Mouse (Mus musculus) cerebellum, postnatal 4 days (tissue): ENCODE data around the gene Tubgcp4.

Experiments used
- DNase-seq, 2 experiments: peaks; one replicate each; pipeline ENCODE4 v3.0.0; 2022; ENCODE audit warnings: low spot score in 2 of 2, mixed read lengths in 1 of 2

Gene Tubgcp4

DNA sequence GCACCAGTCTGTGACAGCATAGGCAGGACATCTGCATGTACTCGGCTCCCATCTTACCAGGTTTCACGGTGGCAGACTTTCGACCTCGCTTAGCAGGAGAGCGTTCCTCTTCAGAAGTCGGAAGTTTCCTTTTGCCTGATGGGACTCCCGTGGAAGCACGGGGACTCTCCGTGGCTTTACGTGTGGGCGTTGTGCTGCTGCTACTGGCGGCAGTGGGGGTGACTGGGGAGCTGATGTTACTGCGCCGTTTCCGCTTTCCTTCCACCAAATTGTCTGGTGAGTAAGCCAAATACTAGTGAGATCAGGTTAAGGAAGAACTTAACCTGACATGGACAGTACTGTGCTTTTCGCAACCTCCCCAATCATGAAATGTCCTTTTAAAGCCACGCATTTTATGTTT lies 33.8 kb downstream of the Tubgcp4 start:
- no peak for DNase-seq

DNA sequence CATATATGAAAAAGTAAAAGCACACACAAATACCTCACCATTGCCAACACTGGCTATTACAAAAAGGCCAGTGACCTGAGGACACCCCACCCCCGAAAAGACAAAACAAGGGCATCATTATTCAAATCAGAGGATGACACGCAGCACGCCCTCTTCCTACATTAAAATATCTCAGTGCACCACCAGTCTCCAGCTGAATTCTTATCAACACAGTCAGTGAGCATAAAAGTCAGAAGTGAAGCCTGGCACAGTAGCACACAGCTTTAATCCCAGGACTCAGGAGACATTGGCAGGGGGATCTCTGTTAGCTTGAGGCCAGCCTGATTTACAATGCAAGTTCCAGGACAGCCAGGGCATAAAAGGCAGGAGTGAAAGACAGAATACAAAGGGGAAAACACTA lies 36.1 kb downstream of the Tubgcp4 start:
- no peak for DNase-seq

DNA sequence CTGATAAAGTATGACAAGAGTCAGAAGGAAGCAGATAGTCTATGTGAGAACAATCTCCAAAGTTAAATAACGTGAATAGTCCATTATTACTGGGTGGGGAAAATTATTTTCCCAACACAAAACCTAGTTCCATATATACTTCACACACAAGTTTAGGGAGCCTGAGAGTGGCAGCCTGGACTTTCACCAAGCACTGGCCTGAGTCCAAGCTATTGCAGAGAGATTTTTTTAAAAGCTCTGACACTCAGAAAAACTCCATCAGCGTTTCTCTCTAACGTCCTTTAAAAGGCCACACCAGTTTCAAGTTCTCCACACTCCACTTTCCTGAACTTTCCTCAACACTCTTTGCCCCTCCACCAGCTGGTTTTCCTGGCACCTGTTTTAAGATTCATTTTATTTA lies 44.0 kb downstream of the Tubgcp4 start:
- DNase-seq = no peak

DNA sequence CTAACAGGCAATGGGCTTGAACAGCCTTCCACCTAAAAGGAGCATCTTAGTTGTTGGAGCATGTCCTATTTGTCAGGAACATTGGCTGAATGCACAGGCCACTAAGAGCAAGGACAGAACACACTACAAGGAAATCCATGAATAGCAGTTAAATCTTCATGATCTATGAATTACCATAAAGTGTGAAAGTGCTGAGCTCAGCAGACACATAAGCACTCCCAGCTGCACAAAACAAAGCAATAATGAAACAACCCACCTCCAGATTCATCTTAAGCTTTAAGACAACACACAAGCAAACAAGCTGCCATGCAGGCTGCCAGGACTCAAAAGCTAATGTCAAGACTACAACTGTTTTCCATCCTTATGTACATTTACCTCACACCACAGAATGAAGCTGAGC lies 48.7 kb downstream of the Tubgcp4 start:
- DNase-seq = no peak

DNA sequence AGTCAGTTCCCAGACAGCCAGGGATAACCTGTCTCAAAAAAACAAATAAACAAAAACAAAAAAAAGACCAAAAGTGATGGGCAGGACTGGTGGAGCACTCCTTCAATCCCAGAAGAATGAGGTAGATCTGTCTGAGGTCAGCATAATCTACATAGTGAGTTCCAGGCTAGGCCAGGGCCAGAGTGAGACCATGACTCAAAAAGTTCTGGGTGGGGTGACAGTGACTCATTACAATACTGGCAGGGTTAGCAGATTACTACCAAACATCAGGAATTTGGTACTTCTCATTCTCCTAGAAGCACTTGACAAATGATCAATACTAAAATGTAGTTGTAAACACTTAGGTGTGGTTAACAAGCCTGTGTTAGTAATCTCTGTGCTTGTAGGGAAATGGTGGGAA lies 49.5 kb downstream of the Tubgcp4 start:
- DNase-seq = no peak

DNA sequence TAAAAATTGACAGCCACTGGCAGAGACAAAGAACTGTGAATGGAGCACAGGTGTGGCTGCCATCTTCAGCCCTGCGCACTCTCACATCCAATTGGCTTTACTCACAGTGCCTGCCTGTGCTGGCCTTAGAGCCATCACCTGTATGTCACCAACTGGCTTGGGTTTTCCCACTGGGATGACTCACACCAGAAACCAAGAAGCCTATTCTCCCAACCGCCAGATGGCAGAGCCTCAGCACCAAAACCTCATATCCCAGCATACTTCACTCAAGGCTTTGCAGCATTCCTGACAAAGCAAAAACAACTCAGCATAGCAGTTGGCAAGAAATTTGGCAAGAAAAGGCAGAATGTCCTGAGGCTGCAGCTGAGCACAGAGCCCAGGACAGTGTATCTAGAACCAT lies 52.6 kb downstream of the Tubgcp4 start:
- DNase-seq = no peak

DNA sequence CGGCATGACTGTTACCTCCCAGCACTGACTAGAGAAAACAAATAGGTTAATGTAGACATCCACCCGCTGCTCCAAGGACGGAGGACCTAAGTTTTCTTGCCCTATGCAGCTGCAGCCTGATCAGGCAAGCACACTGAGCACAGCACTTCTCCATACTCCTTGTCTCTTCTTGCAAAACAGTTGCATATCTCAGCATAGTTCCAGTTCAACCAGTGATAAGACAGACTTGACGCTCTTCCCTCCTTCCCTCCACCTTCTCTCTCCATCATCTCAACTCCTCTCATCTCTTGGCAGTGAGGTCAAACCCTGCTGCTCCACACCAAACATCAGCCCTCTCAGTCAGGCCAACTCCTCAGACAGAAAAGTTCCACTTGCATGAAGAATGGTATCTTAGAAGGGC lies 57.7 kb downstream of the Tubgcp4 start:
- DNase-seq = no peak

DNA sequence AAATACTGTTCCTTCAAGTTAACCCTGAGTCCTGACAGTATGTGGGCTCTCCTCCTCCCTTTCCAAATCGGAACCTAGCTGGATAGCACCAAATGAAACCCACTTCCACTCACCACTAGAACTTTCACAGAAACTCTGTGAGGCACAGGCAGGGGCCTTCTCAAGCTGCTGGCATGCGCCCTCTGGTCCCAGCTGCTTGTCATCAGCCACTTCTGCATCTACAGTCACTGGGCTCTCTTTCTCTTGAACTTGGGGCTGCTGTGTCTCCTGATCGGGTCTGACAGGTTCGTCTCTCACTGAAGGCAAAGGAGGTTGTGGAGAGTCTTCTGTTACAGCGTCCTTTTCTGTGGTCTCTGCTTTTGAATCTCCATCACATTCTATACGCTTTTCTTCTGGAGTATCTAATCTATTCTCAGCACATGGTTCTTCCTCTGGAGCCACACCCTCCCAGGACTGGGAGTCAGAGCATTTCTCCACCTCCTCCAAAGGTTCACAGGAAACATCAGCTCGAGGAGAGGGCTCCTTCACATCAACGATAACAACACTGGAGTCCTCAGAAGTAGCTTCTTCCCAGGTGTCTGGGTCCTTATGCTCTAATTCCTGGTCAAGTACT lies 65.1 kb downstream of the Tubgcp4 start:
- no peak for DNase-seq

DNA sequence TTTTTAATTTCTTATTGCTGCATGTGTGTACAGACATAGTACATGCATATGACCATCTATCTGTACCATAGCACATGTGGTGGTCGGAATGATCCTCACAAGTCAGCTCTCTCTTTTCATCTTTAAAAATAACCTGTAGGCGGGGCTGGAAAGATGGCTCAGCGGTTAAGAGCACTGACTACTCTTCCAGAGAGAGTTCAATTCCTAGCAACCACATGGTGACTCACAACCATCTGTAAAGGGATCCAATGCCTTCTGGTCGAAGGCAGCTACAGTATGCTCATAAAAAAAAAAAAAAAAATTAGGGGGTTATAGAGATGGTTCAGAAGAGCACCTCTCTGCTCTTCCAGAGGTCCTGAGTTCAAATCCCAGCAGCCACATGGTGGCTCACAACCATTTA lies 69.0 kb downstream of the Tubgcp4 start:
- no peak for DNase-seq

DNA sequence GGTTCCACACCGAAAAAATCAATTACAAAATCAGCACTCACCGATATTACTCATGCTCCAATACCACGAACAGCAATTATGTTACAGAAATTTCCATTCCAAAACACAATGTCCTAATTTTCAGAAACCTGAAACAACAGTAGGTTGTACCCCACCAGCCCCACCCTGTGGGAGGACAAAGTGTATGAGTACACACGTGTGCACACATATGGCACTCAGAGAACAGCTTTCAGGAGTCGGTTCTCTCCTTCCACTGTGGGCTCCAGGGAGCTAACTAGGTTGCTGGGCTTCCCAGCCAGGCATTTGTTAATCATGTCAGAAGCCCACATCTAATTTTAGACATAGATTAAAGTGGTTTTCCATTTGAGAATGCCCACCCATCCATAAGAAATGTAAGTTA lies 73.6 kb downstream of the Tubgcp4 start:
- DNase-seq = no peak
